28 mouse cellular contexts compared by ENCODE assay signal in genomic region chr2:24929593-24929992, GRCm38 (mm10). TPM values are rescaled to one million over a fixed set of nuclear protein-coding genes. Genes with fewer than 3 reads are reported as not detected.
DNase-seq lines count a peak whose midpoint lies in the region; ATAC-seq and TF ChIP-seq lines count a peak whose summit lies in the region.
"Had no signal": no experiment of that assay in that cellular context is flagged by ENCODE, and none has a peak within 500 bp of the region (broad histone marks: within the 10 kb centered on the region; RNA-seq: fewer than 3 reads in every experiment).

No protein-coding gene starts in this region.

- peak overlapping the region; percentile 76; the same call in 1 of the 2 replicates for H3K27ac ChIP-seq in kidney, postnatal 0 days
- H3K27ac ChIP-seq in stomach, embryonic 15.5 days, result peak overlapping the region; percentile 86; the same call in 1 of the 2 replicates
- H3K27ac ChIP-seq: embryonic facial prominence, embryonic 12.5 days; forebrain, embryonic 10.5 days; forebrain, embryonic 15.5 days; hindbrain, embryonic 12.5 days; hindbrain, postnatal 0 days; layer of hippocampus, adult 2 months; liver, embryonic 13.5 days had no signal

- H3K27me3 ChIP-seq in kidney, postnatal 0 days (ENCODE audit: insufficient read depth, low read length), result no peaks in the 10 kb centered on the region
- no peaks in the 10 kb centered on the region for H3K27me3 ChIP-seq in stomach, embryonic 15.5 days (replicated peaks)
- H3K27me3 ChIP-seq: CH12.LX; forebrain, embryonic 15.5 days; liver, embryonic 13.5 days had no signal

- H3K36me3 ChIP-seq in kidney, postnatal 0 days (ENCODE audit: insufficient read depth, low read length), result 0 out of 2 replicates have a peak, but pooled peaks cover 5% of the 10 kb centered on the region
- 0 out of 2 replicates have a peak, but pooled peaks cover 6% of the 10 kb centered on the region for H3K36me3 ChIP-seq in stomach, embryonic 15.5 days
- H3K36me3 ChIP-seq: embryonic facial prominence, embryonic 12.5 days; forebrain, embryonic 10.5 days; forebrain, embryonic 15.5 days had no signal

- H3K4me1 ChIP-seq in kidney, postnatal 0 days (replicated peaks; ENCODE audit: insufficient read depth, low read length), result peaks cover 26% of the 10 kb centered on the region; the same call in 1 of the 2 replicates
- peaks cover 19% of the 10 kb centered on the region; the same call in 1 of the 2 replicates for H3K4me1 ChIP-seq in stomach, embryonic 15.5 days

- H3K4me2 ChIP-seq in kidney, postnatal 0 days (ENCODE audit: low read length), result no peak overlapping the region
- H3K4me2 ChIP-seq in stomach, embryonic 15.5 days, result no peak overlapping the region
- H3K4me2 ChIP-seq: embryonic facial prominence, embryonic 12.5 days; forebrain, embryonic 15.5 days; heart, embryonic 11.5 days; hindbrain, embryonic 12.5 days; liver, embryonic 13.5 days; midbrain, embryonic 11.5 days had no signal

- WGBS in kidney, postnatal 0 days, result 93% methylated on average over 5 of the region's 5 CpGs
- WGBS in stomach, embryonic 15.5 days, result 82% methylated on average over 5 of the region's 5 CpGs

- no peaks in the 10 kb centered on the region for H3K9me3 ChIP-seq in kidney, postnatal 0 days (replicated peaks; ENCODE audit: low read length)
- H3K9me3 ChIP-seq in stomach, embryonic 15.5 days, result no peaks in the 10 kb centered on the region
- H3K9me3 ChIP-seq: embryonic facial prominence, embryonic 12.5 days; forebrain, embryonic 10.5 days; forebrain, embryonic 15.5 days; hindbrain, embryonic 12.5 days; liver, embryonic 13.5 days had no signal

- no peak overlapping the region for H3K4me3 ChIP-seq in kidney, postnatal 0 days (replicated peaks; ENCODE audit: low read depth, low read length)
- H3K4me3 ChIP-seq in stomach, embryonic 15.5 days (replicated peaks), result no peak overlapping the region
- H3K4me3 ChIP-seq: embryonic facial prominence, embryonic 12.5 days; forebrain, embryonic 10.5 days; forebrain, embryonic 15.5 days; hindbrain, embryonic 12.5 days; layer of hippocampus, adult 2 months; liver, embryonic 13.5 days had no signal

- no peak overlapping the region for H3K9ac ChIP-seq in kidney, postnatal 0 days (ENCODE audit: low read depth, low read length)
- no peak overlapping the region for H3K9ac ChIP-seq in stomach, embryonic 15.5 days
- H3K9ac ChIP-seq: embryonic facial prominence, embryonic 12.5 days; forebrain, embryonic 15.5 days; hindbrain, embryonic 12.5 days; liver, embryonic 13.5 days had no signal

- no peak for DNase-seq in kidney, postnatal 0 days (ENCODE audit: low spot score)
- DNase-seq in kidney, adult 8-10 months, result no peak
- peak; percentile 77 for DNase-seq in CD4-positive, CD25-positive, alpha-beta regulatory T cell, adult 2 months (ENCODE audit: low read depth, low spot score)
- DNase-seq in T-cell, adult 2 months (ENCODE audit: low spot score), result peak; percentile 12
- no peak for DNase-seq in layer of hippocampus, adult 8-10 months (ENCODE audit: low spot score in 2 of 2)
- DNase-seq: adrenal gland, postnatal 10 days; cerebellum, adult 9-10 months; embryo, embryonic 11 days; gastrocnemius, postnatal 25 days; heart, adult 18-20 months; heart, postnatal 36 days; left cerebral cortex, postnatal 4 days; liver, embryonic 13.5 days; right cerebral cortex, adult 18-20 months; spleen, adult 18-20 months; thymus, postnatal 14 days had no signal

- TF ChIP-seq CTCF in kidney, postnatal 0 days (IDR thresholded peaks at IDR 0.05; ENCODE audit: low read depth), result no peak

- no peak for ATAC-seq in kidney, postnatal 0 days (replicated peaks; ENCODE audit: low FRiP score, low read depth)
- no peak for ATAC-seq in stomach, embryonic 15.5 days (ENCODE audit: insufficient read depth, low FRiP score, low read depth)
- ATAC-seq in erythroid progenitor cell, adult 5-6 weeks (replicated peaks; ENCODE audit: low FRiP score, poor library complexity, severe bottlenecking), result no peak
- ATAC-seq: forebrain, embryonic 15.5 days; hindbrain, postnatal 0 days; midbrain, embryonic 16.5 days had no signal

RNA-seq across cellular contexts. Expression of gene Arrdc1, which starts 5.5 kb away (rescaled TPM):
- polyA plus RNA-seq in kidney, postnatal 0 days (2015; fragmentation: Nextera tagmentation; extraction: Ambion mirVana), result 66.3 and 72.3 TPM in 2 replicates
- 90.2 and 90.5 TPM in 2 replicates for polyA plus RNA-seq in stomach, embryonic 15.5 days (2015; fragmentation: Nextera tagmentation; extraction: Ambion mirVana)
- 10 to 100 TPM; 10.8 to 17.4 (median 17.1) TPM for total RNA-seq in layer of hippocampus, adult 8-10 months (2022)
- total RNA-seq in erythroid progenitor cell, adult 5-6 weeks (2015; ENCODE audit: low replicate concordance), result 6.3 and 9.0 TPM in 2 replicates
- total RNA-seq in erythroid progenitor cell, adult 5-6 weeks (2017; ENCODE audit: low replicate concordance), result 7.7 and 8.4 TPM in 2 replicates

RNA-seq across cellular contexts. Expression of gene Ehmt1, which starts 10.2 kb away (rescaled TPM):
- 47.5 and 58.8 TPM in 2 replicates for polyA plus RNA-seq in kidney, postnatal 0 days (2015; fragmentation: Nextera tagmentation; extraction: Ambion mirVana)
- polyA plus RNA-seq in stomach, embryonic 15.5 days (2015; fragmentation: Nextera tagmentation; extraction: Ambion mirVana), result 72.4 and 74.2 TPM in 2 replicates
- total RNA-seq in layer of hippocampus, adult 8-10 months (2022), result 10 to 100 TPM; 54.9 to 75.0 (median 66.8) TPM
- 13.8 and 36.0 TPM in 2 replicates for total RNA-seq in erythroid progenitor cell, adult 5-6 weeks (2015; ENCODE audit: low replicate concordance)
- total RNA-seq in erythroid progenitor cell, adult 5-6 weeks (2017; ENCODE audit: low replicate concordance), result 60.5 and 74.0 TPM in 2 replicates

RNA-seq across cellular contexts. Expression of gene Zmynd19, which starts 20.0 kb away (rescaled TPM):
- polyA plus RNA-seq in kidney, postnatal 0 days (2015; fragmentation: Nextera tagmentation; extraction: Ambion mirVana), result 11.7 and 12.2 TPM in 2 replicates
- polyA plus RNA-seq in stomach, embryonic 15.5 days (2015; fragmentation: Nextera tagmentation; extraction: Ambion mirVana), result 16.5 and 16.6 TPM in 2 replicates
- total RNA-seq in layer of hippocampus, adult 8-10 months (2022), result 10 to 100 TPM; 31.0 to 38.0 (median 35.3) TPM
- total RNA-seq in erythroid progenitor cell, adult 5-6 weeks (2015; ENCODE audit: low replicate concordance), result 3.2 and 4.6 TPM in 2 replicates
- total RNA-seq in erythroid progenitor cell, adult 5-6 weeks (2017; ENCODE audit: low replicate concordance), result 6.6 and 13.7 TPM in 2 replicates

RNA-seq across cellular contexts. Expression of gene Dph7, which starts 32.6 kb away (rescaled TPM):
- polyA plus RNA-seq in kidney, postnatal 0 days (2015; fragmentation: Nextera tagmentation; extraction: Ambion mirVana), result 21.6 and 23.8 TPM in 2 replicates
- 23.1 and 24.0 TPM in 2 replicates for polyA plus RNA-seq in stomach, embryonic 15.5 days (2015; fragmentation: Nextera tagmentation; extraction: Ambion mirVana)
- 10 to 100 TPM; 32.3 to 37.1 (median 35.2) TPM for total RNA-seq in layer of hippocampus, adult 8-10 months (2022)
- 6.5 and 16.3 TPM in 2 replicates for total RNA-seq in erythroid progenitor cell, adult 5-6 weeks (2015; ENCODE audit: low replicate concordance)
- 2.8 and 6.1 TPM in 2 replicates for total RNA-seq in erythroid progenitor cell, adult 5-6 weeks (2017; ENCODE audit: low replicate concordance)

RNA-seq across cellular contexts. Expression of gene Mrpl41, which starts 45.3 kb away (rescaled TPM):
- polyA plus RNA-seq in kidney, postnatal 0 days (2015; fragmentation: Nextera tagmentation; extraction: Ambion mirVana), result 153 and 157 TPM in 2 replicates
- polyA plus RNA-seq in stomach, embryonic 15.5 days (2015; fragmentation: Nextera tagmentation; extraction: Ambion mirVana), result 122 and 129 TPM in 2 replicates
- total RNA-seq in layer of hippocampus, adult 8-10 months (2022), result 10 to 100 TPM; 80.5 to 87.5 (median 85.1) TPM
- total RNA-seq in erythroid progenitor cell, adult 5-6 weeks (2015; ENCODE audit: low replicate concordance), result 31.9 and 38.6 TPM in 2 replicates
- 37.8 and 40.9 TPM in 2 replicates for total RNA-seq in erythroid progenitor cell, adult 5-6 weeks (2017; ENCODE audit: low replicate concordance)

Comparison
In these comparisons a context has a peak if more than half of its experiments do, and no peak if none do; other contexts are left out.
1. DNase-seq: peak in CD4-positive, CD25-positive, alpha-beta regulatory T cell, adult 2 months (single experiment) and T-cell, adult 2 months (single experiment); none in kidney, postnatal 0 days (single experiment), kidney, adult 8-10 months (0 of 2) and layer of hippocampus, adult 8-10 months (0 of 2).